Mouse (Mus musculus) brain, embryonic 14.5 days (tissue): ENCODE results near the gene Bcl2l13.
"Not testable (repeated sequence)": the region's sequence is repeated elsewhere in the genome, so short reads cannot be mapped to it uniquely, and the experiment has no call there.

Source experiments
- CTCF ChIP-seq: fragments of 200-500 bp; IDR thresholded peaks from 2 replicates; pipeline ENCODE4 v1.5.1; 2012; ENCODE audit warnings: inconsistent platforms, mild to moderate bottlenecking, moderate library complexity, borderline replicate concordance; ENCODE audit not compliant: insufficient read depth, insufficient read length; ENCODE audit errors: extremely low read depth
- POLR2A ChIP-seq: fragments of 200-500 bp; IDR thresholded peaks from 2 replicates; pipeline ENCODE4 v1.6.1; 2012; ENCODE audit warnings: mild to moderate bottlenecking, inconsistent platforms, borderline replicate concordance; ENCODE audit not compliant: poor library complexity, insufficient read depth, insufficient read length, severe bottlenecking; ENCODE audit errors: extremely low read depth

GRCm38 (mm10) chr6:120916972-120917881, 81.2 kb downstream of the Bcl2l13 start:
- not testable (repeated sequence) for TF ChIP-seq CTCF, POLR2A
